Mouse (Mus musculus) adrenal gland, postnatal 14 days (tissue): ENCODE data around the gene Noc2l. TPM values are rescaled to one million over a fixed set of nuclear protein-coding genes. Genes with fewer than 3 reads are reported as not detected.

Source experiments
- microRNA-seq, 2 experiments: library from miRNA; unstranded; fragments of <30 nt; microRNA quantifications; one replicate each; pipeline ENCODE4 v1.2.0; 2021
- total RNA-seq: library from RNA; stranded (reverse); gene quantifications from 2 replicates; pipeline ENCODE4 v1.2.3, GENCODE M21; 2021

Noc2l gene
- total RNA-seq, 1 experiment from 2014 or later = 42.5 TPM

Small RNAs within 50 kb of the gene (microRNA-seq; reads per million reads assigned to microRNA genes)
- gene Mir7658 = 1.3 to 2.7 reads per million in 2 experiments

Other genes with a start within 250 kb of the Noc2l start
- gene B3galt6, start 243.4 kb upstream of the Noc2l start, total RNA-seq = 5.8 and 6.5 TPM in 2 replicates
- 209 and 225 TPM in 2 replicates for gene Sdf4, start 243.1 kb upstream of the Noc2l start, total RNA-seq
- 0.56 and 3.4 TPM in 2 replicates for gene Tnfrsf4, start 222.2 kb upstream of the Noc2l start, total RNA-seq
- gene Tnfrsf18, start 209.8 kb upstream of the Noc2l start, total RNA-seq = 2.4 TPM in 1 of 2 replicates, not detected in the other
- 0.70 TPM in 1 of 2 replicates, not detected in the other for gene Ttll10, start 176.6 kb upstream of the Noc2l start, total RNA-seq
- 10.4 and 12.7 TPM in 2 replicates for gene 9430015G10Rik, start 126.0 kb upstream of the Noc2l start, total RNA-seq
- not detected in 2 replicates for gene Rnf223, start 105.5 kb upstream of the Noc2l start, total RNA-seq
- gene Agrn, start 38.5 kb upstream of the Noc2l start, total RNA-seq = 59.4 and 60.9 TPM in 2 replicates
- gene Isg15, start 35.2 kb upstream of the Noc2l start, total RNA-seq = 3.3 and 4.6 TPM in 2 replicates
- 3.9 and 4.7 TPM in 2 replicates for gene AW011738, start 32.7 kb upstream of the Noc2l start, total RNA-seq
- 14.2 and 16.2 TPM in 2 replicates for gene Perm1, start 20.1 kb upstream of the Noc2l start, total RNA-seq
- 15.7 TPM in 2 replicates for gene Plekhn1, start 1.2 kb upstream of the Noc2l start, total RNA-seq
- 2.5 and 3.6 TPM in 2 replicates for gene Samd11, start 19.6 kb downstream of the Noc2l start, total RNA-seq
- gene Vmn2r-ps159, start 95.1 kb downstream of the Noc2l start, total RNA-seq = not detected in 2 replicates